In the genomic region with DNA sequence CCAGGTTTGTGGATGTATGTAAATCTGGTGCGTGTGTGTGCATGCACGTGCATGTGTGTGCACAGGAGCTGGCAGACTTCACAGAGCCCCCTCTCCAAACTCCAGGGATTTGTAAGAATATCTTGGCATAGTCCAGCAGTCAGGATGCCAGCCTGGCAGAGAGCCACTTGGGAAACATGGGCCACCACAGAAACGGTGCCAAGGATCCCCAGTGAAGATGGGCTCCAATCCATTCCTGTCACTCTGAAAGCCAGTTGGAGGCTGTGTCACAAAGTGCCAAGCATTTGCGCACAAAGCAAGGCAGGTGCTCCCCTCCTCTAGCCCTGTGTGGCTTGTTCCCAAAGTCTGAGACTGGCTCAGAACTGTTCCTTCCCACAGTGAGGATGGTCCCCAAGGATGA, we compare ENCODE assay signal across 11 mouse cellular contexts. TPM values are rescaled to one million over a fixed set of nuclear protein-coding genes. Genes with fewer than 3 reads are reported as not detected.
A peak's percentile ranks its signal among the peaks of the same experiment; 100 is the strongest.
DNase-seq lines count a peak whose midpoint lies in the region; ATAC-seq and TF ChIP-seq lines count a peak whose summit lies in the region.
"Had no signal": no experiment of that assay in that cellular context is flagged by ENCODE, and none has a peak within 500 bp of the region (broad histone marks: within the 10 kb centered on the region; RNA-seq: fewer than 3 reads in every experiment).

No protein-coding gene starts in this region.

- TF ChIP-seq EP300 in liver, postnatal 0 days (IDR thresholded peaks at IDR 0.05; ENCODE audit: low read depth) = no peak

- H3K4me2 ChIP-seq in forebrain, postnatal 0 days (ENCODE audit: low read depth) = no peak overlapping the region
- no peak overlapping the region for H3K4me2 ChIP-seq in liver, postnatal 0 days (ENCODE audit: low read depth, low read length)
- H3K4me2 ChIP-seq: intestine, embryonic 15.5 days had no signal

- TF ChIP-seq CTCF in forebrain, postnatal 0 days (IDR thresholded peaks at IDR 0.05; ENCODE audit: low read depth) = no peak
- TF ChIP-seq CTCF in liver, postnatal 0 days (IDR thresholded peaks at IDR 0.05; ENCODE audit: low read depth) = no peak

- peaks cover 21% of the 10 kb centered on the region for H3K36me3 ChIP-seq in megakaryocyte, embryonic 14.5 days (replicated peaks; ENCODE audit: low read length)
- H3K36me3 ChIP-seq in forebrain, postnatal 0 days (ENCODE audit: insufficient read depth) = no peaks in the 10 kb centered on the region
- no peaks in the 10 kb centered on the region for H3K36me3 ChIP-seq in liver, postnatal 0 days (replicated peaks; ENCODE audit: insufficient read depth, low read length)
- H3K36me3 ChIP-seq: heart, embryonic 10.5 days; intestine, embryonic 15.5 days had no signal

- H3K27me3 ChIP-seq in megakaryocyte, embryonic 14.5 days (replicated peaks) = peaks cover 39% of the 10 kb centered on the region
- H3K27me3 ChIP-seq in forebrain, postnatal 0 days (ENCODE audit: insufficient read depth, low read length) = no peaks in the 10 kb centered on the region
- H3K27me3 ChIP-seq in liver, postnatal 0 days (ENCODE audit: insufficient read depth, low read length) = no peaks in the 10 kb centered on the region
- H3K27me3 ChIP-seq: intestine, embryonic 15.5 days had no signal

- H3K27ac ChIP-seq in forebrain, postnatal 0 days (ENCODE audit: low read depth, low read length) = peak overlapping the region; percentile 78
- H3K27ac ChIP-seq in liver, postnatal 0 days (ENCODE audit: low read depth) = no peak overlapping the region
- H3K27ac ChIP-seq: heart, embryonic 10.5 days; intestine, embryonic 15.5 days had no signal

- ATAC-seq in megakaryocyte, adult 5-6 weeks (ENCODE audit: poor library complexity, severe bottlenecking) = no peak
- peak; percentile 73 for ATAC-seq in forebrain, postnatal 0 days
- no peak for ATAC-seq in liver, postnatal 0 days

- H3K4me3 ChIP-seq in megakaryocyte, embryonic 14.5 days (replicated peaks) = peak overlapping the region; percentile 29
- no peak overlapping the region for H3K4me3 ChIP-seq in forebrain, postnatal 0 days (ENCODE audit: low read depth, low read length)
- no peak overlapping the region for H3K4me3 ChIP-seq in liver, postnatal 0 days (ENCODE audit: low read depth, low read length)
- H3K4me3 ChIP-seq: heart, embryonic 10.5 days; intestine, embryonic 15.5 days had no signal

- DNase-seq in forebrain, postnatal 0 days = peak; percentile 94
- DNase-seq in layer of hippocampus, adult 9-11 months = peak; percentile 61
- DNase-seq in right cerebral cortex, postnatal 10 days (ENCODE audit: low spot score in 2 of 2) = peak; percentile 91 to 92
- DNase-seq in lung, postnatal 4 days = no peak
- no peak for DNase-seq in gastrocnemius, adult 8-10 months (ENCODE audit: low spot score in 2 of 2)
- DNase-seq in liver, postnatal 0 days = no peak
- DNase-seq: lung, postnatal 14 days had no signal

- peaks cover 55% of the 10 kb centered on the region for H3K4me1 ChIP-seq in megakaryocyte, embryonic 14.5 days
- H3K4me1 ChIP-seq in forebrain, postnatal 0 days (ENCODE audit: insufficient read depth) = peaks cover 20% of the 10 kb centered on the region; the same call in 1 of the 2 replicates
- H3K4me1 ChIP-seq in liver, postnatal 0 days (ENCODE audit: insufficient read depth) = no peaks in the 10 kb centered on the region
- H3K4me1 ChIP-seq: heart, embryonic 10.5 days; intestine, embryonic 15.5 days had no signal

- WGBS in forebrain, postnatal 0 days = 26% methylated on average over 4 of the region's 4 CpGs
- WGBS in liver, postnatal 0 days (ENCODE audit: insufficient replicate concordance) = 73% methylated on average over 4 of the region's 4 CpGs

- H3K9me3 ChIP-seq in megakaryocyte, embryonic 14.5 days = peaks cover 10% of the 10 kb centered on the region
- H3K9me3 ChIP-seq in forebrain, postnatal 0 days (ENCODE audit: low read length) = no peaks in the 10 kb centered on the region
- H3K9me3 ChIP-seq in liver, postnatal 0 days (ENCODE audit: low read length) = 0 out of 2 replicates have a peak, but pooled peaks cover 2% of the 10 kb centered on the region
- H3K9me3 ChIP-seq: heart, embryonic 10.5 days; intestine, embryonic 15.5 days had no signal

- H3K9ac ChIP-seq in forebrain, postnatal 0 days = no peak overlapping the region
- no peak overlapping the region for H3K9ac ChIP-seq in liver, postnatal 0 days (replicated peaks)
- H3K9ac ChIP-seq: intestine, embryonic 15.5 days had no signal

RNA-seq across cellular contexts. Expression of gene Mad2l2, which starts 8.8 kb away (rescaled TPM):
- polyA plus RNA-seq in megakaryocyte, embryonic 14.5 days (2012; ENCODE audit: insufficient read depth, low replicate concordance) = 26.0 and 35.6 TPM in 2 replicates
- 21.9 and 25.3 TPM in 2 replicates for total RNA-seq in megakaryocyte, adult 5-6 weeks (2015)
- 3.6 and 5.9 TPM in 2 replicates for total RNA-seq in megakaryocyte, adult 5-6 weeks (2017)
- 43.6 and 45.7 TPM in 2 replicates for total RNA-seq in forebrain, postnatal 0 days (2014; rRNA removed)
- 102 and 104 TPM in 2 replicates for polyA plus RNA-seq in forebrain, postnatal 0 days (2015; fragmentation: Nextera tagmentation; extraction: Ambion mirVana)
- total RNA-seq in gastrocnemius, adult 8-10 months (2022) = 10 to 100 TPM; 11.6 to 19.1 (median 15.1) TPM
- 16.9 and 18.8 TPM in 2 replicates for polyA plus RNA-seq in liver, postnatal 0 days (2015; fragmentation: Nextera tagmentation; extraction: Ambion mirVana)

RNA-seq across cellular contexts. Expression of gene Draxin, which starts 9.1 kb away (rescaled TPM):
- 4.1 and 4.9 TPM in 2 replicates for polyA plus RNA-seq in megakaryocyte, embryonic 14.5 days (2012; ENCODE audit: insufficient read depth, low replicate concordance)
- not detected in 2 replicates for total RNA-seq in megakaryocyte, adult 5-6 weeks (2015)
- total RNA-seq in megakaryocyte, adult 5-6 weeks (2017) = 0.04 TPM in 1 of 2 replicates, not detected in the other
- total RNA-seq in forebrain, postnatal 0 days (2014; rRNA removed) = 37.5 and 40.5 TPM in 2 replicates
- polyA plus RNA-seq in forebrain, postnatal 0 days (2015; fragmentation: Nextera tagmentation; extraction: Ambion mirVana) = 6.8 and 8.7 TPM in 2 replicates
- not detected for total RNA-seq in gastrocnemius, adult 8-10 months (2022)
- polyA plus RNA-seq in liver, postnatal 0 days (2015; fragmentation: Nextera tagmentation; extraction: Ambion mirVana) = 0.04 and 0.05 TPM in 2 replicates

RNA-seq across cellular contexts. Expression of gene Fbxo6, which starts 30.6 kb away (rescaled TPM):
- polyA plus RNA-seq in megakaryocyte, embryonic 14.5 days (2012; ENCODE audit: insufficient read depth, low replicate concordance) = 110 and 123 TPM in 2 replicates
- total RNA-seq in megakaryocyte, adult 5-6 weeks (2015) = 29.3 and 30.8 TPM in 2 replicates
- total RNA-seq in megakaryocyte, adult 5-6 weeks (2017) = 13.5 and 16.8 TPM in 2 replicates
- total RNA-seq in forebrain, postnatal 0 days (2014; rRNA removed) = 22.0 and 24.0 TPM in 2 replicates
- polyA plus RNA-seq in forebrain, postnatal 0 days (2015; fragmentation: Nextera tagmentation; extraction: Ambion mirVana) = 22.8 and 24.9 TPM in 2 replicates
- 10 to 100 TPM; 44.3 to 53.2 (median 47.5) TPM for total RNA-seq in gastrocnemius, adult 8-10 months (2022)
- 30.1 and 32.0 TPM in 2 replicates for polyA plus RNA-seq in liver, postnatal 0 days (2015; fragmentation: Nextera tagmentation; extraction: Ambion mirVana)

RNA-seq across cellular contexts. Expression of gene Agtrap, which starts 33.5 kb away (rescaled TPM):
- 16.5 and 50.7 TPM in 2 replicates for polyA plus RNA-seq in megakaryocyte, embryonic 14.5 days (2012; ENCODE audit: insufficient read depth, low replicate concordance)
- 13.8 and 19.0 TPM in 2 replicates for total RNA-seq in megakaryocyte, adult 5-6 weeks (2015)
- total RNA-seq in megakaryocyte, adult 5-6 weeks (2017) = 31.9 and 36.0 TPM in 2 replicates
- 3.8 and 4.2 TPM in 2 replicates for total RNA-seq in forebrain, postnatal 0 days (2014; rRNA removed)
- 5.6 and 7.9 TPM in 2 replicates for polyA plus RNA-seq in forebrain, postnatal 0 days (2015; fragmentation: Nextera tagmentation; extraction: Ambion mirVana)
- total RNA-seq in gastrocnemius, adult 8-10 months (2022) = 10 to 100 TPM; 11.8 to 15.2 (median 13.8) TPM
- 10.4 and 10.8 TPM in 2 replicates for polyA plus RNA-seq in liver, postnatal 0 days (2015; fragmentation: Nextera tagmentation; extraction: Ambion mirVana)

RNA-seq across cellular contexts. Expression of gene Fbxo44, which starts 38.9 kb away (rescaled TPM):
- polyA plus RNA-seq in megakaryocyte, embryonic 14.5 days (2012; ENCODE audit: insufficient read depth, low replicate concordance) = 3.8 and 7.4 TPM in 2 replicates
- total RNA-seq in megakaryocyte, adult 5-6 weeks (2015) = 0.93 TPM in 1 of 2 replicates, not detected in the other
- total RNA-seq in megakaryocyte, adult 5-6 weeks (2017) = 0.61 and 0.77 TPM in 2 replicates
- 126 and 132 TPM in 2 replicates for total RNA-seq in forebrain, postnatal 0 days (2014; rRNA removed)
- 73.3 and 81.4 TPM in 2 replicates for polyA plus RNA-seq in forebrain, postnatal 0 days (2015; fragmentation: Nextera tagmentation; extraction: Ambion mirVana)
- total RNA-seq in gastrocnemius, adult 8-10 months (2022) = 10 to 100 TPM in 1 of 4 experiments, 1 to 10 TPM in 3; 7.3 to 11.0 (median 8.3) TPM
- polyA plus RNA-seq in liver, postnatal 0 days (2015; fragmentation: Nextera tagmentation; extraction: Ambion mirVana) = 0.81 and 0.97 TPM in 2 replicates

Comparison
In these comparisons a context has a peak if more than half of its experiments do, and no peak if none do; other contexts are left out.
1. DNase-seq: peak in forebrain, postnatal 0 days (single experiment), layer of hippocampus, adult 9-11 months (single experiment) and right cerebral cortex, postnatal 10 days (2 of 2); none in lung, postnatal 4 days (0 of 2), gastrocnemius, adult 8-10 months (0 of 2) and liver, postnatal 0 days (single experiment).
2. RNA of gene Draxin, which starts 9.1 kb away (total RNA-seq): 37.5 to 40.5 TPM in forebrain, postnatal 0 days; not detected in gastrocnemius, adult 8-10 months and 0.04 TPM in megakaryocyte, adult 5-6 weeks; every median in the first group is over 10 times any median in the second.